Mouse (Mus musculus) Patski (cell line): Measurements from ENCODE around the gene E2f3. TPM values are rescaled to one million over a fixed set of nuclear protein-coding genes. Genes with fewer than 3 reads are reported as not detected.

ENCODE experiments used
- ATAC-seq: fragments of 100-300 bp; one replicate; pipeline ENCODE4 v1.8.0; 2021
- CTCF ChIA-PET: fragments of 350-600 bp; sonication (Branson Sonifier 250); formaldehyde crosslinking; loops from one replicate; lab custom pipeline; 2022; ENCODE audit warnings: inconsistent platforms; lab: Charles Lee
- POLR2A ChIA-PET: fragments of 350-600 bp; sonication (Branson Sonifier 250); formaldehyde crosslinking; loops from one replicate; lab custom pipeline; 2022; ENCODE audit warnings: antibody characterized with exemption, inconsistent platforms; lab: Charles Lee
- DNase-seq: peaks from one replicate; pipeline ENCODE4 v3.0.0-alpha.2; 2011; ENCODE audit warnings: low read depth, low spot score
- H3K27me3 ChIP-seq: fragments of 371-371 bp; one replicate; pipeline ENCODE4 v1.5.1; 2021
- CTCF ChIP-seq: fragments of 100-300 bp; IDR thresholded peaks from one replicate; pipeline ENCODE4 v1.5.1; 2021
- in situ Hi-C: fragments of 300-500 bp; cut with MboI; formaldehyde crosslinking; loops from 3 replicates; pipeline ENCODE4 v1.11.1; 2018; ENCODE audit warnings: low pct_unique_long_range_greater_than_20kb, mixed read lengths
- polyA plus RNA-seq: library from polyadenylated mRNA; unstranded; gene quantifications from one replicate; pipeline ENCODE4 v1.2.3, GENCODE M21; 2021

E2f3 gene
- 17.3 TPM for polyA plus RNA-seq

DNA sequence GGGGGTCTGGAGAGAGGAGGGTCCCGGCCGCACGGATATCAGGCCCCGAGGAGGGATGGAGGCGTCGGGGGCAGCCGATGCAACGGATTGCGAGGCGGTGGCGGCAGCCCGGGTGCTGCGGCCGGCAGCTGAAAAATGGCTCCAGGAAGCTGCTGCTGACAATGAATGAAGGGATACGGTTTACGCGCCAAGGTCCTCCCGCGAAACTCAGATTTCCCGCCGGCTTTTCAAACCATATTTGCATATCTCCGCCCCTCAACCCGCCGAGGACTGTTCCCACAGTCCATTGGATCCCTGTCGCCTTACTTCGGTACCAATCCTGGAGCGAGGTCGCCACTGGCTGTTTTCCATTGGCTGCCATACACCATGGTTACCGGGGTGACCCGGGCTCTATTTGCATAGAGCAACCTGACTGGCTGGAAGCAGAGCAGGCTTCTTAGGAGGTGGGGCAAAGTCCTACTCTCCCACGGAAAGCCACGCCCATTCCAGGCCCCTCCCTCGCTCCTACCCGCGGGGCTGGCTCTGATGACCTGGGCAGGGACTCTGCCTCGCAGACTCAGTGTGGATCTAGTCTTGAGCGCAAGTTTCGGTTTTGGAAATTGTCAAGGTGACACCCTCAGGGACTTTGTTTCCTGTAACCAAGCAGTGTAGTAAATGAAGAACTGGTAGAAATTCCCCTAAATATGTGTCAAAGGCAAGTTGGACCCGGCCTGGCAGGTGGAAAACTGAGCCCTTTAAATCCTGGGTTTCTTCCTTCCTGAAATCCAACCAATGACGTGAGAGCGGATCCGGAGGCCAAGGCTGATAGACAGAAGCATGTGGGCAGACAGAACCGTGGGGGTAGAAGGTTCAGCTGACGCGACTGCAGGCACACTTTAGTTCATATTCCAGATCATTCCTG, at the start of gene E2f3:
TSS of gene E2f3 (minus strand) at position 209 of the 901 bp plus-strand sequence.
- TF ChIP-seq CTCF = no peak
- ChIA-PET CTCF (interaction anchor here (1.7 kb wide), 1 partner anchor 98 kb away, joined by 4 read pairs; no protein-coding TSS in a partner anchor), POLR2A (interaction anchor here (1.7 to 2.1 kb wide), 2 partner anchors 11 to 16 kb away, joined by 7 read pairs; no protein-coding TSS in a partner anchor)
- peak; percentile 98 for DNase-seq
- in situ Hi-C loops = loop anchor here (5.0 kb wide), 2 partner anchors 96 to 129 kb away; partner anchors contain the start of gene Cdkal1
- peak; percentile 97 for ATAC-seq
- H3K27me3 ChIP-seq = no peaks in the 10 kb centered on the region

- H3K27me3 ChIP-seq = peaks cover 10% of the 10 kb centered on the region
- ATAC-seq (no peak), DNase-seq (no peak)
- POLR2A ChIA-PET = no interaction called here
- no peak for TF ChIP-seq CTCF
- in situ Hi-C loops = no loop called here
- CTCF ChIA-PET = no interaction called here
Observed at GRCm38 (mm10) chr13:30034540-30034939, 48.7 kb upstream of the E2f3 start.

GRCm38 (mm10) chr13:30031684-30032335, 45.9 kb upstream of the E2f3 start:
- peaks cover 17% of the 10 kb centered on the region for H3K27me3 ChIP-seq
- no peak for TF ChIP-seq CTCF
- POLR2A ChIA-PET = no interaction called here
- in situ Hi-C loops = no loop called here
- CTCF ChIA-PET = no interaction called here
- ATAC-seq (no peak), DNase-seq (no peak)

GRCm38 (mm10) chr13:30027841-30028240, 42.0 kb upstream of the E2f3 start:
- peaks cover 29% of the 10 kb centered on the region for H3K27me3 ChIP-seq
- in situ Hi-C loops = no loop called here
- no peak for ATAC-seq
- CTCF ChIA-PET = interaction anchor here (1.5 kb wide), 1 partner anchor 15 kb away, joined by 4 read pairs; no protein-coding TSS in a partner anchor
- POLR2A ChIA-PET = no interaction called here
- TF ChIP-seq CTCF = no peak
- DNase-seq = no peak

- peaks cover 32% of the 10 kb centered on the region for H3K27me3 ChIP-seq
- DNase-seq (no peak), ATAC-seq (no peak)
- ChIA-PET POLR2A (no interaction called here), CTCF (no interaction called here)
- in situ Hi-C loops = no loop called here
- TF ChIP-seq CTCF = no peak
Observed at GRCm38 (mm10) chr13:30022487-30022886, 36.6 kb upstream of the E2f3 start.

- in situ Hi-C loops = no loop called here
- ChIA-PET CTCF (no interaction called here), POLR2A (no interaction called here)
- H3K27me3 ChIP-seq = peaks cover 29% of the 10 kb centered on the region
- no peak for ATAC-seq
- no peak for TF ChIP-seq CTCF
- no peak for DNase-seq
Observed at GRCm38 (mm10) chr13:30018573-30018972, 32.7 kb upstream of the E2f3 start.

DNA sequence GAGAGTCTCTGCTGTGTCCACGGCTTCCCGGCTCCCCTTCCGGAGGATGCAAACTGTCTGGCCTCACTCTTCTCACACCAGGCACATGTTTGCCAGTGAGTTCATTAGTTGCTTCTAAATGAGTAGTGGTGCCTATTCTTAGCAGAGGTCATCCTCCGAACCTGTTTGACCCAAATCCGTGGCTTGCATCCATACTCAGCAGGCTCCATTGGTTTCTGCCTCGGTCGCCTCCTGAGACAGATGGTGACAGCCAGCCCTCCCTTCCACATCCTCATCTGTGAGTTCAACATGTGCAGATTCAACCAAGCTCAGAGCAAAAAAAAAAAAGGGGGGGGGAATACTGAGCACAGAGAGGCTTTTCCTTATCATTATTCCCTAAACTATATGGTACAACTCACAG, 31.7 kb upstream of the E2f3 start:
- ChIA-PET POLR2A (no interaction called here), CTCF (no interaction called here)
- in situ Hi-C loops = no loop called here
- peaks cover 23% of the 10 kb centered on the region for H3K27me3 ChIP-seq
- no peak for TF ChIP-seq CTCF
- DNase-seq (no peak), ATAC-seq (no peak)

DNA sequence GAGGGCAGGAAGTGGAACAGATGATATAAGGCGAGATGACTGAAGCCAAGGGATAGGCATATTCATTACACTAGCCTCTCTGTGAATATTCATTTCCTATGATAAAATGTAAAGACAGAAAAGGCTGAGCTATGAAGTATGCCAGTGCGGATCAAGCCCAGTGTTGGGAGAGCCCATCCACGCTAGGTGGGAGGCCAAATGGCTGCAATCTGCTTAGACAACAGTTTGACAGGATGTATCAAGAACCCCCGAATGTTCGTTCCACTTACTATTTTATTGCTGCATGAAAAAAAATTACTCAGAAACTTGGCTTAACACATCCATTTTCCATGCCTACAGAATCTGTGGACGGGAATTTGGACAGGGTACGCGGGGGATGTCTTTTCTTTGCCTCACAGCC, 28.7 kb upstream of the E2f3 start:
- ChIA-PET POLR2A (no interaction called here), CTCF (interaction anchor here (1.3 kb wide), 1 partner anchor 13 kb away, joined by 3 read pairs; no protein-coding TSS in a partner anchor)
- TF ChIP-seq CTCF = no peak
- in situ Hi-C loops = no loop called here
- no peak for ATAC-seq
- no peak for DNase-seq
- H3K27me3 ChIP-seq = peaks cover 24% of the 10 kb centered on the region

- in situ Hi-C loops = no loop called here
- ATAC-seq (no peak), DNase-seq (no peak)
- POLR2A ChIA-PET = interaction anchor here (0.6 kb wide), 1 partner anchor 75 kb away, joined by 5 read pairs; no protein-coding TSS in a partner anchor
- H3K27me3 ChIP-seq = peaks cover 23% of the 10 kb centered on the region
- no peak for TF ChIP-seq CTCF
- CTCF ChIA-PET = interaction anchor here (1.0 to 1.7 kb wide), 3 partner anchors 9 to 15 kb away, joined by 3 to 7 read pairs (median 4); no protein-coding TSS in a partner anchor
Observed at GRCm38 (mm10) chr13:30012226-30012625, 26.4 kb upstream of the E2f3 start.

- in situ Hi-C loops = no loop called here
- ChIA-PET CTCF (interaction anchor here (1.0 kb wide), 1 partner anchor 76 kb away, joined by 3 read pairs; no protein-coding TSS in a partner anchor), POLR2A (no interaction called here)
- H3K27me3 ChIP-seq = peaks cover 15% of the 10 kb centered on the region
- no peak for ATAC-seq
- TF ChIP-seq CTCF = no peak
- DNase-seq = no peak
Observed at GRCm38 (mm10) chr13:30008738-30009137, 22.9 kb upstream of the E2f3 start.

DNA sequence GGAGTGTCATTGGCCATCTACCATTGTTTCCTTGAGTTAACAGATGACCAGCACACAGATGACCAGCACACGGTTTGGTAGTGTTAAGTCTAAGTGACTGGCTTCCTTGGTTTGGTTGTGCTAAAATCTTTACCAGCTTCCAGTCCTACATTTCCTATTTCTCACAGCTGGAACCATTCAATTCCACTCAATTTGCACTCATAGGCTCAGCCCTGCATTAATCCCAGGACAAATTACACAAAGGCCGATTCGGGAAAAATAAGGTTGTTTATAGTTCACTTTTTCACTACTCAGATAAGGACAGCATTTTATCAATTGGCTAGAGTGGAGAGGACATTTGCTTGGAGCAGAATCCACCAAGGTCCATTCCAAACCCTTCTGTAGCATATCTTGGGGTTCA, 19.6 kb upstream of the E2f3 start:
- peaks cover 4% of the 10 kb centered on the region for H3K27me3 ChIP-seq
- in situ Hi-C loops = no loop called here
- TF ChIP-seq CTCF = no peak
- ChIA-PET CTCF (no interaction called here), POLR2A (no interaction called here)
- no peak for ATAC-seq
- no peak for DNase-seq
